Mouse (Mus musculus) heart, postnatal 0 days (tissue): ENCODE measurements around the gene Npm3.

ENCODE experiments used
- CTCF ChIP-seq: IDR thresholded peaks from 2 replicates; pipeline ENCODE4 v1.5.1; 2016; ENCODE audit warnings: antibody characterized with exemption, control low read depth, low read depth
- EP300 ChIP-seq: IDR thresholded peaks from 2 replicates; pipeline ENCODE4 v1.6.1; 2016; ENCODE audit warnings: antibody characterized with exemption, low read depth

DNA sequence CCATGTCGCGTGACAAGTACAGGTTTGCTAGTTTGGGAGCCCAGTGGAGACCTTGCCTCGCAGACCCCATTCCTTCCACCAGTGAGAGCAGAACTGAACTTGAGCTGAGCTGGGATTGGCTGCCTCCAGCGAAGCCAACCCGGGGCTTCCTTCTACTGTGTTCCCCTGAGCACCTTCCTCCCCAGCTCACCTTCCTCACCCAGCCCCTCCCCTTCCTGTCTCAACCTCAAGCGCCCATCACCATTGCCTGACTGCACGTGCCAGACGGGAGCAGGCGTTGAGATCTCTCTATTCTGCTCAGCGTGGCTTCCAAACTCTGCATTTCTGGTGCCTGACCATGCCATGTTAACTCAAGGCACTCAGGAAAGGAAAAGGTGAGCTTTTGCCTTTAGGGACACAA lies 22.2 kb downstream of the Npm3 start:
- no peak for TF ChIP-seq EP300
- no peak for TF ChIP-seq CTCF
